Mouse (Mus musculus): ENCODE data around the gene Egfl7. TPM values are rescaled to one million over a fixed set of nuclear protein-coding genes. Genes with fewer than 3 reads are reported as not detected.

Egfl7 gene
- polyA plus RNA-seq, 1 experiment from 2014 or later = 54.4 TPM

- H3K4me3 ChIP-seq (ENCODE audit: low read depth, low read length) = no peak overlapping the region
- 57% methylated on average over 6 of the region's 6 CpGs for WGBS
- no peak for TF ChIP-seq CTCF (IDR thresholded peaks at IDR 0.05; ENCODE audit: low read depth)
- no peaks in the 10 kb centered on the region for H3K27me3 ChIP-seq (replicated peaks; ENCODE audit: control insufficient read depth, insufficient read depth, low read length)
- no peak overlapping the region for H3K4me2 ChIP-seq (replicated peaks; ENCODE audit: low read depth)
- H3K9me3 ChIP-seq (ENCODE audit: control insufficient read depth) = no peaks in the 10 kb centered on the region
- no peak for ATAC-seq
- no peaks in the 10 kb centered on the region for H3K36me3 ChIP-seq (ENCODE audit: control insufficient read depth, insufficient read depth)
- H3K9ac ChIP-seq (ENCODE audit: low read depth, low read length) = no peak overlapping the region
- peak overlapping the region; percentile 24; the same call in 1 of the 2 replicates for H3K27ac ChIP-seq (ENCODE audit: low read depth, low read length)
- no peaks in the 10 kb centered on the region for H3K4me1 ChIP-seq (replicated peaks; ENCODE audit: control insufficient read depth, insufficient read depth, low read length)
These were observed 1.4 kb upstream of the Egfl7 start for GRCm38 (mm10) chr2:26578369-26578768.

- no peak overlapping the region for H3K4me3 ChIP-seq (ENCODE audit: low read depth, low read length)
- ATAC-seq = no peak
- H3K9ac ChIP-seq (ENCODE audit: low read depth, low read length) = no peak overlapping the region
- H3K4me2 ChIP-seq (replicated peaks; ENCODE audit: low read depth) = no peak overlapping the region
- H3K36me3 ChIP-seq (ENCODE audit: control insufficient read depth, insufficient read depth) = no peaks in the 10 kb centered on the region
- 76% methylated on average over 5 of the region's 5 CpGs for WGBS
- no peaks in the 10 kb centered on the region for H3K9me3 ChIP-seq (ENCODE audit: control insufficient read depth)
- no peaks in the 10 kb centered on the region for H3K4me1 ChIP-seq (replicated peaks; ENCODE audit: control insufficient read depth, insufficient read depth, low read length)
- H3K27me3 ChIP-seq (replicated peaks; ENCODE audit: control insufficient read depth, insufficient read depth, low read length) = no peaks in the 10 kb centered on the region
- no peak for TF ChIP-seq CTCF (IDR thresholded peaks at IDR 0.05; ENCODE audit: low read depth)
- H3K27ac ChIP-seq (ENCODE audit: low read depth, low read length) = no peak overlapping the region
These were observed 937 bp downstream of the Egfl7 start for GRCm38 (mm10) chr2:26580751-26581150.

- WGBS = 57% methylated on average over 2 of the region's 2 CpGs
- Histone ChIP-seq H3K36me3 (ENCODE audit: control insufficient read depth, insufficient read depth) (no peaks in the 10 kb centered on the region), H3K27me3 (replicated peaks; ENCODE audit: control insufficient read depth, insufficient read depth, low read length) (no peaks in the 10 kb centered on the region), H3K4me2 (replicated peaks; ENCODE audit: low read depth) (no peak overlapping the region), H3K9me3 (ENCODE audit: control insufficient read depth) (no peaks in the 10 kb centered on the region), H3K4me1 (replicated peaks; ENCODE audit: control insufficient read depth, insufficient read depth, low read length) (no peaks in the 10 kb centered on the region), H3K9ac (ENCODE audit: low read depth, low read length) (no peak overlapping the region), H3K27ac (ENCODE audit: low read depth, low read length) (no peak overlapping the region), H3K4me3 (ENCODE audit: low read depth, low read length) (no peak overlapping the region)
- ATAC-seq = no peak
- no peak for TF ChIP-seq CTCF (IDR thresholded peaks at IDR 0.05; ENCODE audit: low read depth)
These were observed 2.4 kb downstream of the Egfl7 start for GRCm38 (mm10) chr2:26582203-26582602.

GRCm38 (mm10) chr2:26582741-26583140 is 2.9 kb downstream of the Egfl7 start:
- TF ChIP-seq CTCF (IDR thresholded peaks at IDR 0.05; ENCODE audit: low read depth) = no peak
- 68% methylated on average over 7 of the region's 7 CpGs for WGBS
- Histone ChIP-seq H3K4me3 (ENCODE audit: low read depth, low read length) (no peak overlapping the region), H3K9me3 (ENCODE audit: control insufficient read depth) (no peaks in the 10 kb centered on the region), H3K4me2 (replicated peaks; ENCODE audit: low read depth) (no peak overlapping the region), H3K27ac (ENCODE audit: low read depth, low read length) (0 out of 2 replicates have a peak overlapping the region, but pooled peaks have one; percentile 35), H3K27me3 (replicated peaks; ENCODE audit: control insufficient read depth, insufficient read depth, low read length) (no peaks in the 10 kb centered on the region), H3K4me1 (replicated peaks; ENCODE audit: control insufficient read depth, insufficient read depth, low read length) (no peaks in the 10 kb centered on the region), H3K36me3 (ENCODE audit: control insufficient read depth, insufficient read depth) (no peaks in the 10 kb centered on the region), H3K9ac (ENCODE audit: low read depth, low read length) (no peak overlapping the region)
- ATAC-seq = no peak

GRCm38 (mm10) chr2:26583640-26584039 is 3.8 kb downstream of the Egfl7 start:
- 27% methylated on average over 11 of the region's 11 CpGs for WGBS
- H3K4me1 ChIP-seq (replicated peaks; ENCODE audit: control insufficient read depth, insufficient read depth, low read length) = no peaks in the 10 kb centered on the region

GRCm38 (mm10) chr2:26585713-26586112 is 5.9 kb downstream of the Egfl7 start:
- Histone ChIP-seq H3K4me1 (replicated peaks; ENCODE audit: control insufficient read depth, insufficient read depth, low read length) (no peaks in the 10 kb centered on the region), H3K4me2 (replicated peaks; ENCODE audit: low read depth) (0 out of 2 replicates have a peak overlapping the region, but pooled peaks have one; percentile 81), H3K27ac (ENCODE audit: low read depth, low read length) (peak overlapping the region; percentile 50; the same call in 1 of the 2 replicates), H3K9me3 (ENCODE audit: control insufficient read depth) (no peaks in the 10 kb centered on the region), H3K36me3 (ENCODE audit: control insufficient read depth, insufficient read depth) (0 out of 2 replicates have a peak, but pooled peaks cover 7% of the 10 kb centered on the region), H3K4me3 (ENCODE audit: low read depth, low read length) (peak overlapping the region; percentile 49), H3K9ac (ENCODE audit: low read depth, low read length) (peak overlapping the region; percentile 34; the same call in 1 of the 2 replicates), H3K27me3 (replicated peaks; ENCODE audit: control insufficient read depth, insufficient read depth, low read length) (no peaks in the 10 kb centered on the region)
- 55% methylated on average over 6 of the region's 6 CpGs for WGBS
- ATAC-seq = no peak
- TF ChIP-seq CTCF (IDR thresholded peaks at IDR 0.05; ENCODE audit: low read depth) = no peak

More at GRCm38 (mm10) chr2:26583640-26584039, 3.8 kb downstream of the Egfl7 start:
- TF ChIP-seq CTCF (IDR thresholded peaks at IDR 0.05; ENCODE audit: low read depth) = no peak
- H3K27me3 ChIP-seq (replicated peaks; ENCODE audit: control insufficient read depth, insufficient read depth, low read length) = no peaks in the 10 kb centered on the region
- H3K4me2 ChIP-seq (replicated peaks; ENCODE audit: low read depth) = no peak overlapping the region
- H3K4me3 ChIP-seq (ENCODE audit: low read depth, low read length) = peak overlapping the region; percentile 23
- H3K36me3 ChIP-seq (ENCODE audit: control insufficient read depth, insufficient read depth) = no peaks in the 10 kb centered on the region
- H3K9me3 ChIP-seq (ENCODE audit: control insufficient read depth) = no peaks in the 10 kb centered on the region
- ATAC-seq = no peak
- peak overlapping the region; percentile 42 for H3K27ac ChIP-seq (ENCODE audit: low read depth, low read length)
- H3K9ac ChIP-seq (ENCODE audit: low read depth, low read length) = peak overlapping the region; percentile 34; the same call in 1 of the 2 replicates
